Mouse (Mus musculus): Measurements from ENCODE around the gene Sfmbt1. TPM values are rescaled to one million over a fixed set of nuclear protein-coding genes. Genes with fewer than 3 reads are reported as not detected.

Gene Sfmbt1
- total RNA-seq, 2 experiments from 2014 or later: 20.4 to 20.7 TPM

Other genes starting within 250 kb of the Sfmbt1 start
- 10 to 100 TPM; 19.2 to 20.0 TPM for gene Dcp1a, start 235.3 kb upstream of the Sfmbt1 start, total RNA-seq (2021)
- 10 to 100 TPM in 1 of 2 experiments, 1 to 10 TPM in 1; 9.6 to 12.5 TPM for gene Cacna1d, start 223.4 kb upstream of the Sfmbt1 start, total RNA-seq (2021)
- 10 to 100 TPM; 67.9 to 69.2 TPM for gene Tkt, start 166.5 kb upstream of the Sfmbt1 start, total RNA-seq (2021)
- 10 to 100 TPM; 28.6 to 30.9 TPM for gene Prkcd, start 88.6 kb upstream of the Sfmbt1 start, total RNA-seq (2021)
- 10 to 100 TPM in 1 of 2 experiments, 1 to 10 TPM in 1; 9.6 to 10.5 TPM for gene Rft1, start 60.5 kb upstream of the Sfmbt1 start, total RNA-seq (2021)
- 10 to 100 TPM; 14.4 to 14.7 TPM for gene Tmem110, start 110.7 kb downstream of the Sfmbt1 start, total RNA-seq (2021)
- 1 to 10 TPM; 6.9 to 7.3 TPM for gene Mustn1, start 164.4 kb downstream of the Sfmbt1 start, total RNA-seq (2021)
- gene Itih4, start 171.6 kb downstream of the Sfmbt1 start, total RNA-seq (2021): 1 to 10 TPM; 1.6 to 2.5 TPM
- gene Itih3, start 208.9 kb downstream of the Sfmbt1 start, total RNA-seq (2021): under 1 TPM; 0.55 to 0.74 TPM
- not detected for gene Itih1, start 228.4 kb downstream of the Sfmbt1 start, total RNA-seq (2021)
- gene Nek4, start 236.5 kb downstream of the Sfmbt1 start, total RNA-seq (2021): 1 to 10 TPM; 3.6 to 4.6 TPM